Comparison of ENCODE assay signal across 8 mouse cellular contexts in genomic region chr4:155189711-155190139, GRCm38 (mm10). TPM values are rescaled to one million over a fixed set of nuclear protein-coding genes. Genes with fewer than 3 reads are reported as not detected.
DNase-seq lines count a peak whose midpoint lies in the region; ATAC-seq and TF ChIP-seq lines count a peak whose summit lies in the region.

No protein-coding gene starts in this region.

- TF ChIP-seq CTCF in liver, embryonic 14.5 days (IDR thresholded peaks at IDR 0.05; ENCODE audit: low read depth): 0 out of 2 replicates have a peak, but pooled peaks have one; percentile 22

- no peak for TF ChIP-seq EP300 in liver, embryonic 14.5 days (IDR thresholded peaks at IDR 0.05; ENCODE audit: low read depth)

- H3K27me3 ChIP-seq in liver, embryonic 14.5 days (ENCODE audit: control insufficient read depth, insufficient read depth, low read length): no peaks in the 10 kb centered on the region
- no peaks in the 10 kb centered on the region for H3K27me3 ChIP-seq in liver, embryonic 12.5 days (replicated peaks)

- no peak overlapping the region for H3K4me2 ChIP-seq in liver, embryonic 14.5 days (ENCODE audit: low read depth)
- H3K4me2 ChIP-seq in liver, embryonic 12.5 days: no peak overlapping the region

- no peak overlapping the region for H3K9ac ChIP-seq in liver, embryonic 14.5 days (replicated peaks)
- H3K9ac ChIP-seq in liver, embryonic 12.5 days: no peak overlapping the region

- H3K4me1 ChIP-seq in liver, embryonic 14.5 days (replicated peaks; ENCODE audit: control insufficient read depth in 2 of 2, insufficient read depth in 2 of 2, low read length in 1 of 2): peaks cover 0 to 33% of the 10 kb centered on the region in 2 experiments; a peak in 2 of 4 replicates
- H3K4me1 ChIP-seq in liver, embryonic 12.5 days: peaks cover 84% of the 10 kb centered on the region

- no peak overlapping the region for H3K27ac ChIP-seq in liver, embryonic 14.5 days
- H3K27ac ChIP-seq in liver, embryonic 12.5 days: no peak overlapping the region

- no peaks in the 10 kb centered on the region for H3K36me3 ChIP-seq in liver, embryonic 14.5 days (replicated peaks; ENCODE audit: control insufficient read depth, insufficient read depth, low read depth)
- no peaks in the 10 kb centered on the region for H3K36me3 ChIP-seq in liver, embryonic 12.5 days

- H3K4me3 ChIP-seq in liver, embryonic 14.5 days (ENCODE audit: insufficient read depth in 1 of 2, low read depth in 2 of 2, low read length in 2 of 2): no peak overlapping the region
- H3K4me3 ChIP-seq in liver, embryonic 12.5 days: no peak overlapping the region

- ATAC-seq in liver, embryonic 14.5 days (ENCODE audit: insufficient read depth): no peak
- ATAC-seq in liver, embryonic 12.5 days: no peak

- no peaks in the 10 kb centered on the region for H3K9me3 ChIP-seq in liver, embryonic 14.5 days (ENCODE audit: control insufficient read depth, low read length)
- no peaks in the 10 kb centered on the region for H3K9me3 ChIP-seq in liver, embryonic 12.5 days (replicated peaks)

- WGBS in liver, embryonic 14.5 days (ENCODE audit: insufficient replicate concordance): 32% methylated on average over 4 of the region's 4 CpGs
- 30% methylated on average over 4 of the region's 4 CpGs for WGBS in liver, embryonic 12.5 days (ENCODE audit: insufficient replicate concordance)

- DNase-seq in liver, embryonic 14.5 days (ENCODE audit: low read depth in 3 of 3, low spot score in 3 of 3): no peak
- peak; percentile 69 for DNase-seq in forelimb bud, embryonic 11.5 days (ENCODE audit: low read depth, low spot score)
- peak; percentile 54 to 70 for DNase-seq in kidney, postnatal 4 days
- peak; percentile 75 for DNase-seq in retina, embryonic 14.5 days (ENCODE audit: low spot score)
- no peak for DNase-seq in layer of hippocampus, adult 18-20 months (ENCODE audit: low spot score in 2 of 2)
- DNase-seq in cerebellum, postnatal 4 days (ENCODE audit: low spot score in 2 of 2): no peak
- DNase-seq in right cerebral cortex, postnatal 36 days (ENCODE audit: low spot score in 2 of 2): no peak

RNA-seq across cellular contexts. Expression of gene Ski, which starts 32.7 kb away (rescaled TPM):
- polyA plus RNA-seq in liver, embryonic 14.5 days (2012; rRNA removed): 4.3 and 4.5 TPM in 2 replicates
- polyA plus RNA-seq in liver, embryonic 14.5 days (2014; fragmentation: Nextera tagmentation; extraction: Ambion mirVana): 2.4 and 2.8 TPM in 2 replicates
- polyA plus RNA-seq in liver, embryonic 12.5 days (2016; fragmentation: Nextera tagmentation; extraction: Ambion mirVana): 3.5 and 3.8 TPM in 2 replicates
- total RNA-seq in layer of hippocampus, adult 18-20 months (2021): 100 to 1,000 TPM; 136 to 138 TPM

RNA-seq across cellular contexts. Expression of gene Faap20, which starts 59.9 kb away (rescaled TPM):
- 12.2 and 12.8 TPM in 2 replicates for polyA plus RNA-seq in liver, embryonic 14.5 days (2012; rRNA removed)
- 14.8 and 20.5 TPM in 2 replicates for polyA plus RNA-seq in liver, embryonic 14.5 days (2014; fragmentation: Nextera tagmentation; extraction: Ambion mirVana)
- polyA plus RNA-seq in liver, embryonic 12.5 days (2016; fragmentation: Nextera tagmentation; extraction: Ambion mirVana): 25.8 and 31.2 TPM in 2 replicates
- total RNA-seq in layer of hippocampus, adult 18-20 months (2021): 10 to 100 TPM; 27.5 to 31.8 TPM

Comparison
In these comparisons a context has a peak if more than half of its experiments do, and no peak if none do; other contexts are left out.
1. DNase-seq: peak in forelimb bud, embryonic 11.5 days (single experiment), kidney, postnatal 4 days (2 of 2) and retina, embryonic 14.5 days (single experiment); none in liver, embryonic 14.5 days (0 of 3), layer of hippocampus, adult 18-20 months (0 of 2), cerebellum, postnatal 4 days (0 of 2) and right cerebral cortex, postnatal 36 days (0 of 2).